Mouse (Mus musculus): ENCODE measurements around the gene Colgalt1.

Gene Colgalt1

GRCm38 (mm10) chr8:71601939-71602665 lies 8.7 kb upstream of the Colgalt1 start:
- Histone ChIP-seq H3K9me3 (ENCODE audit: low read length) (no peaks in the 10 kb centered on the region), H3K27me3 (ENCODE audit: insufficient read depth, low read length) (peaks cover 49% of the 10 kb centered on the region), H3K36me3 (ENCODE audit: insufficient read depth, low read length) (peaks cover 50% of the 10 kb centered on the region), H3K4me1 (replicated peaks; ENCODE audit: low read depth, low read length) (peaks cover 31% of the 10 kb centered on the region), H3K4me3 (replicated peaks; ENCODE audit: low read length) (peak overlapping the region; percentile 81)
- TF ChIP-seq CTCF (conservative IDR thresholded peaks at IDR 0.05; ENCODE audit: low read length): no peak
- TF ChIP-seq POU5F1 (IDR thresholded peaks at IDR 0.05; ENCODE audit: borderline replicate concordance, low read length): no peak
- TF ChIP-seq NANOG (IDR thresholded peaks at IDR 0.05; ENCODE audit: borderline replicate concordance, low read length): no peak

- Histone ChIP-seq H3K4me1 (replicated peaks; ENCODE audit: low read depth, low read length) (peaks cover 30% of the 10 kb centered on the region), H3K4me3 (replicated peaks; ENCODE audit: low read length) (peak overlapping the region; percentile 81), H3K9me3 (ENCODE audit: low read length) (no peaks in the 10 kb centered on the region), H3K36me3 (ENCODE audit: insufficient read depth, low read length) (peaks cover 55% of the 10 kb centered on the region), H3K27me3 (ENCODE audit: insufficient read depth, low read length) (peaks cover 44% of the 10 kb centered on the region)
- no peak for TF ChIP-seq POU5F1 (IDR thresholded peaks at IDR 0.05; ENCODE audit: borderline replicate concordance, low read length)
- no peak for TF ChIP-seq NANOG (IDR thresholded peaks at IDR 0.05; ENCODE audit: borderline replicate concordance, low read length)
- no peak for TF ChIP-seq CTCF (conservative IDR thresholded peaks at IDR 0.05; ENCODE audit: low read length)
Measured at GRCm38 (mm10) chr8:71602666-71603334, 8.0 kb upstream of the Colgalt1 start.

GRCm38 (mm10) chr8:71604021-71604420 lies 6.8 kb upstream of the Colgalt1 start:
- peaks cover 52% of the 10 kb centered on the region for H3K36me3 ChIP-seq (ENCODE audit: insufficient read depth, low read length)
- peaks cover 35% of the 10 kb centered on the region for H3K27me3 ChIP-seq (ENCODE audit: insufficient read depth, low read length)
- no peak overlapping the region for H3K4me3 ChIP-seq (replicated peaks; ENCODE audit: low read length)
- H3K9me3 ChIP-seq (ENCODE audit: low read length): no peaks in the 10 kb centered on the region
- peaks cover 31% of the 10 kb centered on the region for H3K4me1 ChIP-seq (replicated peaks; ENCODE audit: low read depth, low read length)
- TF ChIP-seq NANOG (IDR thresholded peaks at IDR 0.05; ENCODE audit: borderline replicate concordance, low read length) (no peak), POU5F1 (IDR thresholded peaks at IDR 0.05; ENCODE audit: borderline replicate concordance, low read length) (no peak), CTCF (conservative IDR thresholded peaks at IDR 0.05; ENCODE audit: low read length) (no peak)

- Histone ChIP-seq H3K4me3 (replicated peaks; ENCODE audit: low read length) (peak overlapping the region; percentile 98), H3K4me1 (replicated peaks; ENCODE audit: low read depth, low read length) (peaks cover 45% of the 10 kb centered on the region), H3K27me3 (ENCODE audit: insufficient read depth, low read length) (no peaks in the 10 kb centered on the region), H3K9me3 (ENCODE audit: low read length) (no peaks in the 10 kb centered on the region), H3K36me3 (ENCODE audit: insufficient read depth, low read length) (peaks cover 50% of the 10 kb centered on the region)
- TF ChIP-seq CTCF (conservative IDR thresholded peaks at IDR 0.05; ENCODE audit: low read length) (no peak), POU5F1 (IDR thresholded peaks at IDR 0.05; ENCODE audit: borderline replicate concordance, low read length) (no peak), NANOG (IDR thresholded peaks at IDR 0.05; ENCODE audit: borderline replicate concordance, low read length) (no peak)
Measured at GRCm38 (mm10) chr8:71612141-71612540, 1.3 kb downstream of the Colgalt1 start.

GRCm38 (mm10) chr8:71613418-71613817 lies 2.6 kb downstream of the Colgalt1 start:
- Histone ChIP-seq H3K36me3 (ENCODE audit: insufficient read depth, low read length) (peaks cover 58% of the 10 kb centered on the region), H3K4me3 (replicated peaks; ENCODE audit: low read length) (no peak overlapping the region), H3K4me1 (replicated peaks; ENCODE audit: low read depth, low read length) (peaks cover 45% of the 10 kb centered on the region), H3K27me3 (ENCODE audit: insufficient read depth, low read length) (no peaks in the 10 kb centered on the region), H3K9me3 (ENCODE audit: low read length) (no peaks in the 10 kb centered on the region)
- TF ChIP-seq NANOG (IDR thresholded peaks at IDR 0.05; ENCODE audit: borderline replicate concordance, low read length) (no peak), POU5F1 (IDR thresholded peaks at IDR 0.05; ENCODE audit: borderline replicate concordance, low read length) (no peak), CTCF (conservative IDR thresholded peaks at IDR 0.05; ENCODE audit: low read length) (no peak)

- Histone ChIP-seq H3K36me3 (ENCODE audit: insufficient read depth, low read length) (peaks cover 93% of the 10 kb centered on the region), H3K9me3 (ENCODE audit: low read length) (peaks cover 24% of the 10 kb centered on the region), H3K4me3 (replicated peaks; ENCODE audit: low read length) (no peak overlapping the region), H3K27me3 (ENCODE audit: insufficient read depth, low read length) (no peaks in the 10 kb centered on the region), H3K4me1 (replicated peaks; ENCODE audit: low read depth, low read length) (peaks cover 13% of the 10 kb centered on the region)
- no peak for TF ChIP-seq NANOG (IDR thresholded peaks at IDR 0.05; ENCODE audit: borderline replicate concordance, low read length)
- TF ChIP-seq POU5F1 (IDR thresholded peaks at IDR 0.05; ENCODE audit: borderline replicate concordance, low read length): no peak
- no peak for TF ChIP-seq CTCF (conservative IDR thresholded peaks at IDR 0.05; ENCODE audit: low read length)
Measured at GRCm38 (mm10) chr8:71619786-71620185, 9.0 kb downstream of the Colgalt1 start.

- no peak overlapping the region for H3K4me3 ChIP-seq (replicated peaks; ENCODE audit: low read length)
- peaks cover 45% of the 10 kb centered on the region for H3K4me1 ChIP-seq (replicated peaks; ENCODE audit: low read depth, low read length)
- H3K36me3 ChIP-seq (ENCODE audit: insufficient read depth, low read length): peaks cover 64% of the 10 kb centered on the region
- TF ChIP-seq POU5F1 (IDR thresholded peaks at IDR 0.05; ENCODE audit: borderline replicate concordance, low read length): no peak
- TF ChIP-seq CTCF (conservative IDR thresholded peaks at IDR 0.05; ENCODE audit: low read length): no peak
- no peak for TF ChIP-seq NANOG (IDR thresholded peaks at IDR 0.05; ENCODE audit: borderline replicate concordance, low read length)
- 0 out of 2 replicates have a peak, but pooled peaks cover under 1% of the 10 kb centered on the region for H3K27me3 ChIP-seq (ENCODE audit: insufficient read depth, low read length)
- peaks cover 24% of the 10 kb centered on the region for H3K9me3 ChIP-seq (ENCODE audit: low read length)
Measured at GRCm38 (mm10) chr8:71625088-71625487, 14.3 kb downstream of the Colgalt1 start.

GRCm38 (mm10) chr8:71626753-71627152 lies 16.0 kb downstream of the Colgalt1 start:
- H3K27me3 ChIP-seq (ENCODE audit: insufficient read depth, low read length): peaks cover 10% of the 10 kb centered on the region; the same call in 1 of the 2 replicates
- peaks cover 48% of the 10 kb centered on the region for H3K36me3 ChIP-seq (ENCODE audit: insufficient read depth, low read length)
- peaks cover 20% of the 10 kb centered on the region for H3K9me3 ChIP-seq (ENCODE audit: low read length)
- H3K4me3 ChIP-seq (replicated peaks; ENCODE audit: low read length): 0 out of 2 replicates have a peak overlapping the region, but pooled peaks have one; percentile 14
- TF ChIP-seq CTCF (conservative IDR thresholded peaks at IDR 0.05; ENCODE audit: low read length): no peak
- TF ChIP-seq NANOG (IDR thresholded peaks at IDR 0.05; ENCODE audit: borderline replicate concordance, low read length): no peak
- no peak for TF ChIP-seq POU5F1 (IDR thresholded peaks at IDR 0.05; ENCODE audit: borderline replicate concordance, low read length)
- H3K4me1 ChIP-seq (replicated peaks; ENCODE audit: low read depth, low read length): peaks cover 60% of the 10 kb centered on the region
